Mouse (Mus musculus) right cerebral cortex, adult 18-20 months (tissue): Measurements from ENCODE around the gene Cacna1a.

Experiments used
- DNase-seq: peaks from one replicate; pipeline ENCODE4 v3.0.0; 2022; ENCODE audit warnings: mixed read lengths

Cacna1a gene

DNA sequence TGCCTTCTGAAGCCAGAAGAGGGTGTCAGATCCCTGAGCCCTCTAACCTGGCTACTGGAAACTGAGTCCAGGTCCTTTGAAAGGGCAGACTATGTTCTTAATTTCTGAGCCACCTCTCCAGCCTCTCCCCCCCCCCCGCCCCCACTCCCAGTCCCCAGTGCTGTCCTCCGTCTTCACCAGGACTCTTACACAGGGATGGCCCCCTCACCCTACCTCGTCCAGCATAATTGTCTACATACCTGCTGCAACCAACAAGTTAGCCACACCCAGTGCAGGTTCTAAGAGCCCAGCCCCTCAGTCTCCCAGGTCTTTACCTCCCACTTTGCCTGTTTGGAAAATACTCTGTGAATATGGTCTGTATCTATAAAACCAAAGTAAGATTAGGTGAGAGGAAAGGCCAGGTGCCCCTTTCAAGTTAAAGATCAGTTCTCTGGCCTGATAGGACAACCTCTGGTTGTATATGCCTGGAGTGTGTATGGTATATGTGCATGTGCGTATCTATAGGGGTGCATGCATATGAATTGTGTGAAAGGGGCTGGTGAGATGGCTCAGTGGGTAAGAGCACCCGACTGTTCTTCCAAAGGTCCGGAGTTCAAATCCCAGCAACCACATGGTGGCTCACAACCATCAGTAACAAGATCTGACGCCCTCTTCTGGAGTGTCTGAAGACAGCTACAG is 252.5 kb downstream of the Cacna1a start:
- no peak for DNase-seq

- DNase-seq, result no peak
Observed at GRCm38 (mm10) chr8:84641578-84642361, 253.5 kb downstream of the Cacna1a start.

- DNase-seq, result no peak
Observed at GRCm38 (mm10) chr8:84643019-84643418, 254.8 kb downstream of the Cacna1a start.

GRCm38 (mm10) chr8:84646800-84647199 is 258.6 kb downstream of the Cacna1a start:
- no peak for DNase-seq

GRCm38 (mm10) chr8:84647461-84647901 is 259.2 kb downstream of the Cacna1a start:
- DNase-seq, result no peak

- DNase-seq, result no peak
Observed at GRCm38 (mm10) chr8:84650213-84650612, 262.0 kb downstream of the Cacna1a start.

DNA sequence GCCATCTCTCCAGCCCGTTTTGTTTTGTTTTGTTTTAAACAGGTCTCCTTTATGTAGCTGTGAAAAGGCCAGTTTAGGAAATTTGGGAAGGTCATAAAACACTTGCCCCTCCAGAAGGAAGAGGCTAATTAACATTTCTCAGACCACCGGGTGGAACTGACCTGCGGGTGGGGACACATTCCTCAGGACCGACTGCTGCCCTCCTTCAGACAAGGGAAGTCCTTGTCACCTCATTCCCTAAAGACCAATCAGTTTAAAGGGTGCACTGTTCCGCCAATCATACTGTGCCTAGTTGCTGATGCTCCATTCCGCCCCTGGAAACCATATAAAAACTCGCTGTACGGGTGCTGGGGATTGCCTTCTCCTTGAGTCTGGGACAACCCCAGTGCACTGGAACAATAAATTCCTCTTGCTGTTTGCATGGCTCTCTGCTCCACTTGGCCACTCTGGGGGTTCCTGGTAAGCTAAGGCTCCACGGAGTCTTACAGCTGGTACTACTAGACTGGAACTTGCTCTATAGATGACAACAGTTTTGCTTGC is 264.9 kb downstream of the Cacna1a start:
- DNase-seq, result no peak

DNA sequence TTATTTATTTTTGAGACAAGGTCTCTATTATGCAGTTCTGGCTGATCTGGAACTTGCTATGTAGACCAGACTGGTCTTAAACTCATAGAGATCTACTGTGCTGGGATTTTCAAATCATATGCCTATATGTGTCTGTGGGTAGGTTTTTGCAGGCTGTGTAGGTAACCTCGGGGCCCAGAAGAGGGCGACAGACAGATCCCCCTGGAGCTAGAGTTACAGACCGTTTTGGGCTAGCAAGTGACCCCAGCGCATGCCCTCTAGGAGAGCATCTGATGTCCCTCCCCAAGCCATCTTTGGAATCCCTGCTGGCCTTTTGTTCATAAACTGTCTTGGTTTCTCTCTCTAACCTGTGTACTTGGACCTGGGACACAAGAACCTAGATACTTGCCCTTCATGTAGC is 266.4 kb downstream of the Cacna1a start:
- no peak for DNase-seq

- DNase-seq, result no peak
Observed at GRCm38 (mm10) chr8:84655336-84656190, 267.3 kb downstream of the Cacna1a start.

DNA sequence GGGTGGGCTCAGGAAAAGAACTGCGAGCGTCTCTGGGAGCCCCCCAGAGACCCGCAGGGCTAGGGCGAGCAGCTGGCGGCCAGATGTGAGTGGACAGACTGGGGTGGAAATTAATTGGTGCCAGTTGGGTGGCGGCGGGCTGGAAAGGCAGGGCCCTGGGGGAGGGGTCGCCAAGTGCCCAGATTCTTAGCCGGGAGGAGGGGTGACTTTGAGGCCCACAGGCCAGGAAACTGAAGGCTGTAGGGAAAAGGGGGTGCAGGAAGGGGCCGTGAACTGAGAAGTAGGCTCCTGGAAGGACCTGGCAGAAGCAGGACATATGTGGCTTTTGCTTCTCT is 267.9 kb downstream of the Cacna1a start:
- DNase-seq, result no peak

GRCm38 (mm10) chr8:84656641-84657126 is 268.4 kb downstream of the Cacna1a start:
- DNase-seq, result no peak

DNA sequence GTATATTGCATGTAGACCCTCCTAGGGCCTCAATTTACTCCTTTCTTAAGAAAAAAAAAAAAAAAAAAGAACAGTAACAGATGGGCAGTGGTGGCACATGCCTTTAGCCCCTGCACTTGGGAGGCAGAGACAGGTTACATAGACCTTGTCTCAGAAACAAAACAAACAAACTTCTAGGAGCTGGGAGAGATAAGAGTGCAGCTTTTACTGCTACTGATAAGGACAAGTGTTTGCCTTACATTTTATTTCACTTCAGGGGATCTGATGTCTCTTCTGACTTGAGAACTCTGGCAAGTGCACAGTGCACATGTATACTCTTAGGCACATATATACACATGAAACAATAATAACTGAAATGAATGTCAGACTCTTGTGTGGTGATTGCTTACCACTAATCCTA is 269.0 kb downstream of the Cacna1a start:
- no peak for DNase-seq

GRCm38 (mm10) chr8:84657680-84658079 is 269.4 kb downstream of the Cacna1a start:
- DNase-seq, result no peak

- DNase-seq, result no peak
Observed at GRCm38 (mm10) chr8:84658951-84659350, 270.7 kb downstream of the Cacna1a start.

DNA sequence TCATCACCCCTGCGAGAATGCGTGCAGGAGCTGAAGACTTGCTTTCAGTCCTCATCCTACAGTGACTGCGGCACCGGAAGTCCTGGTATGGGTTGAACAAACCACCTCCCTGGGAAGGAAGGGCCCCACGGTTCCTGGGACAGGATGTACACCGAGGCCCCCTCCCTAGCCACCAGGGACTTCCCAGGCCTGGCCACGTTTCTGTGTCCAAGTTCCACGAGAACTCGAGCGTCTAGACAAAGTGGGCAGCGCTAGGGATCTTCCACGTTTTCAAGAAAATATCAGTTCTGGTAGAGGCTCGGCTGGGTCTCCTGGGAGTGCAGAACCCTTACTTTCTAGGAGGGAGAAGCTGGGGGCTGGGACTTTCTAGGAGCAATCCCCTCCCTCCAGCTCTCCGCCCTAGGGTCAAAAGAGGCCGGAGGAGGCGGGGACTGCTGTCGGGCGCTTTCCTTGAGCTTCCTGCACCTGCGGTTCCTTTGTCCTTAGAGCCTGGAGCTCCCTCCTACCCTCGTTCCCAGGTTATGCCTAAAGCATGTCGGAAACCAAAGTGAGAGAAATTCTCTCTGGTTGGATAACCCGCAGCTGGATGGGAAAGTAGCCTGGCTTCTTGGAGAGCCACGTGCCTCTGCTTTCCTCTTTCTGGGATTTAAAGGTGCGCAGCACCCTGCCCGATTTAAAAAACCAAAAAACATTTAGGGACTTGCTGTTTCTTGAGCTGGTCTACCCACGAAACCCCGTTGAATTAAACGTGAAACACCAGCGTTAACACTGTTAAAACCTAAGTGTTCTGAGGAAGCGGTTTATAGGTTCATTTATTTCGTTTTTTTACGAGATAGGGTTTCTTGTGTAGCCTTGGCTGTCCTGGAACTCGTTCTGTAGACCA is 271.9 kb downstream of the Cacna1a start:
- DNase-seq, result no peak

GRCm38 (mm10) chr8:84660819-84661457 is 272.7 kb downstream of the Cacna1a start:
- DNase-seq, result no peak

DNA sequence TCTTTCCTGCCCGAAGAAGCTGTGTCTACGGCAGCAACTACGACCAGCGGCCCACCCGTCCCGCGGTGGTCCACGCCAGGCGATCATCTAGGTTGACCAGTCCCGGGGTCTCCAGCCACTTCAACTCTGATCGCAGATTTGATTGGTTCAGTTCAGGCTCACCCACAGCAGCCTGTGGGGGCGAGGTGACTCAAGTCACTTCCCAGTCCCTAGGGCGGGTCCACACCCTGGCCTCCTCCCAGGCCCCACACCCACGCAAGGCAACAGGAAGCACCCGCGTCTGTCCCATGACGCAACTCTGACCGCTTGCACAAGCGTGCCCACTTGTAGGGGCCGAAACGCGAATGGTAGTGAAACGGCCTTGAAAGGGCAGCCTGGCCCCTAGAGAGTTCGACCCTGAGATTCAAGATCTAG is 273.2 kb downstream of the Cacna1a start:
- peak; percentile 71 for DNase-seq

- DNase-seq, result peak; percentile 49
Observed at GRCm38 (mm10) chr8:84661961-84662571, 273.8 kb downstream of the Cacna1a start.

DNA sequence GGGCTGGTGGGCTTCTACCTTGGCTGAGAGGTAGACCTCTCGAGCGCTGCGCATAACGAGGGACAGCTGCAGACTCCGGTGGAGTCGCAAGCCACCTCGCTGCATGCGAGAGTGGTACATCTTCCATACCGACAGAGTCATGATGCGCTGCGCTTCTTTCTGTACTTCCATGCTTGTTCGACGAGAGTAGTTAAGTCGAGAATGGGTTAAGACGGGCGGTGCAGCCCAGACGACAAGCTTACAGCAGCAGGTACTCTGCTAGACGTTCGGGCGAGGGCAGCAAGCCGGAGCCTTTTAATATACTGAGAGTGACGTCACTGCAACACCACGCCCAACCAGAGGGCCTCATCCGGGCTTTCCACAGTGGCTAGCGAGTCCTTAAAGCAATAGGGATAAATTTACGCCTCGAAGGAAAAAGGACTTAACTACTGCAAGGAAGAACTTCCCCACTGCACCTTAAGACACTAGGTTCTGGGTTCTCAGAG is 274.4 kb downstream of the Cacna1a start, which contains the start of gene Ier2:
Ier2 (minus strand) TSS at position 272 of the 485 bp plus-strand sequence.
- peak; percentile 93 for DNase-seq

- peak; percentile 97 for DNase-seq
Observed at GRCm38 (mm10) chr8:84663483-84664327, 275.5 kb downstream of the Cacna1a start.
